Mouse (Mus musculus) G1E (cell line): ENCODE measurements around the gene Srl. TPM values are rescaled to one million over a fixed set of nuclear protein-coding genes. Genes with fewer than 3 reads are reported as not detected.

Source experiments
- ATAC-seq: 2 replicates; pipeline ENCODE4 v1.8.0; 2016; ENCODE audit warnings: mild to moderate bottlenecking; ENCODE audit not compliant: insufficient number of reproducible peaks, poor library complexity, low FRiP score, severe bottlenecking; ENCODE audit errors: extremely low read depth
- DNase-seq: peaks from one replicate; pipeline ENCODE4 v3.0.0; 2012; ENCODE audit warnings: low spot score
- H3K27me3 ChIP-seq: 2 replicates; pipeline ENCODE4 v1.6.1; 2012; ENCODE audit warnings: mild to moderate bottlenecking, low read length, inconsistent platforms; ENCODE audit not compliant: insufficient read depth
- H3K36me3 ChIP-seq: replicated peaks from 2 replicates; pipeline ENCODE3; 2012; ENCODE audit warnings: mild to moderate bottlenecking, inconsistent platforms
- H3K4me1 ChIP-seq: 2 replicates; pipeline ENCODE4 v1.6.1; 2012; ENCODE audit warnings: low read depth, low read length, inconsistent platforms, mixed read lengths; ENCODE audit not compliant: insufficient read depth
- H3K4me3 ChIP-seq: 2 replicates; pipeline ENCODE4 v1.5.1; 2012; ENCODE audit warnings: low read depth, mild to moderate bottlenecking, inconsistent platforms, low read length, moderate library complexity, mixed read lengths
- H3K9me3 ChIP-seq: replicated peaks from 2 replicates; pipeline ENCODE4 v1.6.1; 2012; ENCODE audit warnings: inconsistent platforms
- CTCF ChIP-seq: IDR thresholded peaks from 2 replicates; pipeline ENCODE4 v1.5.1; 2012; ENCODE audit warnings: low read depth, low read length, inconsistent platforms, mixed read lengths
- GATA1 ChIP-seq: IDR thresholded peaks from 2 replicates; pipeline ENCODE4 v1.6.1; 2012; ENCODE audit warnings: borderline replicate concordance, low read length, inconsistent platforms, mixed read lengths
- GATA2 ChIP-seq: IDR thresholded peaks from 2 replicates; pipeline ENCODE4 v1.6.1; 2012; ENCODE audit warnings: low read depth, low read length, inconsistent platforms, borderline replicate concordance
- POLR2AphosphoS5 ChIP-seq: IDR thresholded peaks from 2 replicates; pipeline ENCODE4 v1.6.1; 2012; ENCODE audit warnings: low read depth, low read length, inconsistent platforms; ENCODE audit not compliant: insufficient replicate concordance
- TAL1 ChIP-seq: conservative IDR thresholded peaks from 2 replicates; pipeline ENCODE4 v1.6.1; 2012; ENCODE audit warnings: low read depth, low read length, inconsistent platforms, mixed read lengths
- polyA plus RNA-seq: library from polyadenylated mRNA; stranded (reverse); fragments of >175 nt; gene quantifications from 2 replicates; pipeline ENCODE4 v1.2.3, GENCODE M21; 2012
- total RNA-seq, 2 experiments: library from RNA; stranded (forward) in 1 of 2; stranded (reverse) in 1 of 2; fragments of 200-1000 nt in 1 of 2; fragments of >200 nt in 1 of 2; fragmentation: Nextera tagmentation in 1 of 2; gene quantifications; 2 replicates each; pipeline ENCODE4 v1.2.3; 2014 to 2017

The Srl gene
- total and polyA plus RNA-seq, 3 experiments = 3.5 to 8.6 (median 8.5) TPM

DNA sequence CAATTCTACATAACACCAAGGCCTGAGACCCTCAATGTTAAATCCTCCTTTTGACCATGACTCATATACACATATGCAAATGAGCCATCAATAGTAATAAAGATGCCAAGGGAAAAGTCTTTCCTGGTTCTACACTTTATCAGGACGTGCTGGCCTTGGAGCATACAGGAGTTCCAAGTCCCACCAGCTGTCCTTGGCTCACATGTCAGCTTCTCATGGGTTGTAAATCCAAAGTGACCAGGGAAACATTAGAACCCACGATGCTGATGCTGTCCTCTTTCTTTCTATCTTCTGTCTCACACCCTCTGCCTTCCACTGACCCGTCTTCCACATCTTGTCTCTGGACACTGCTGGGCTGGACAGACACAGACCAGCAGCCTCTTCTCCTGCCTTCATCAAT lies 39.9 kb downstream of the Srl start:
- ATAC-seq = no peak
- DNase-seq = no peak
- TF ChIP-seq POLR2AphosphoS5 (no peak), CTCF (no peak), TAL1 (no peak), GATA1 (no peak), GATA2 (no peak)
- Histone ChIP-seq H3K4me1 (no peaks in the 10 kb centered on the region), H3K27me3 (peaks cover 12% of the 10 kb centered on the region; the same call in 1 of the 2 replicates), H3K36me3 (no peaks in the 10 kb centered on the region), H3K9me3 (no peaks in the 10 kb centered on the region), H3K4me3 (no peak overlapping the region)

DNA sequence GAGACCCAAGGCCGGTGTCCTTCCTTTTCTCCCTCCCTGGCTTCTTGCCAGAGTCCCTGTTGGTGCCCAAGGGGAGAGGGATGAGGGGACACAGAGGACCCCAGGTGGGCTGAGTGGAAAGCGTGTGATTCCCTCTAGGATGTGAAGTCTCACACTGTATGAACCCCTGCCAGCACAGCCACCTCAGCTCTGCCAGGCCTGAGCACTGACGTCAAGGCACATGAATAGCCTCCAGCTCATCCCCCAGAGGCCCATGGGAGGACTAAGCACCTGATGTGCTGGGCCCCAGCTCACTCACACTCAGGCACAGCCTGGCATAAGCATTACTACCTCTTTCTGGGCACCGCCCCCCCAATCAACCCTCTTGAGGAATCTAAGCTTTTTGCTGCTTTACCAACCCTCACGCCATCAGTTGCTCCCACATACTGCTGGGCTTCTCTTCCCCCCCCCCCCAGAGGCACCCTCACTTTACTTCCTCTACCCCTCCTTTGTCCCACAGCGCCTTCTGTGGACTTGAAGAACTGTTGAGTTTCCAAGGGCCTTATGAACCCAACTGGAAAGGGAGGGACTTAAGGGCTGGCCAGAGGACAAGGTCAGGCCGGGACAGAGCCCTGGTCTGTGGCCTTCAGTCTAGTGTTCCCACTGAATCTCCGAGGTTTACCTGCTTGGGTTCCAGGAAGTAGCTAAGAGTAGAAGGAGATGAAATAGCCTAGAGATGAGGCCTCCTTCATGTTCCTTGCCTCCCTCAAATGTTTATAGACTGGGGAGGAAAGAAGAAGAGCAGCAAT lies 40.8 kb downstream of the Srl start:
- Histone ChIP-seq H3K4me3 (no peak overlapping the region), H3K36me3 (no peaks in the 10 kb centered on the region), H3K9me3 (no peaks in the 10 kb centered on the region), H3K27me3 (peaks cover 14% of the 10 kb centered on the region; the same call in 1 of the 2 replicates), H3K4me1 (no peaks in the 10 kb centered on the region)
- DNase-seq (no peak), ATAC-seq (no peak)
- TF ChIP-seq GATA2 = no peak
- no peak for TF ChIP-seq TAL1
- TF ChIP-seq CTCF = no peak
- no peak for TF ChIP-seq POLR2AphosphoS5
- TF ChIP-seq GATA1 = no peak

DNA sequence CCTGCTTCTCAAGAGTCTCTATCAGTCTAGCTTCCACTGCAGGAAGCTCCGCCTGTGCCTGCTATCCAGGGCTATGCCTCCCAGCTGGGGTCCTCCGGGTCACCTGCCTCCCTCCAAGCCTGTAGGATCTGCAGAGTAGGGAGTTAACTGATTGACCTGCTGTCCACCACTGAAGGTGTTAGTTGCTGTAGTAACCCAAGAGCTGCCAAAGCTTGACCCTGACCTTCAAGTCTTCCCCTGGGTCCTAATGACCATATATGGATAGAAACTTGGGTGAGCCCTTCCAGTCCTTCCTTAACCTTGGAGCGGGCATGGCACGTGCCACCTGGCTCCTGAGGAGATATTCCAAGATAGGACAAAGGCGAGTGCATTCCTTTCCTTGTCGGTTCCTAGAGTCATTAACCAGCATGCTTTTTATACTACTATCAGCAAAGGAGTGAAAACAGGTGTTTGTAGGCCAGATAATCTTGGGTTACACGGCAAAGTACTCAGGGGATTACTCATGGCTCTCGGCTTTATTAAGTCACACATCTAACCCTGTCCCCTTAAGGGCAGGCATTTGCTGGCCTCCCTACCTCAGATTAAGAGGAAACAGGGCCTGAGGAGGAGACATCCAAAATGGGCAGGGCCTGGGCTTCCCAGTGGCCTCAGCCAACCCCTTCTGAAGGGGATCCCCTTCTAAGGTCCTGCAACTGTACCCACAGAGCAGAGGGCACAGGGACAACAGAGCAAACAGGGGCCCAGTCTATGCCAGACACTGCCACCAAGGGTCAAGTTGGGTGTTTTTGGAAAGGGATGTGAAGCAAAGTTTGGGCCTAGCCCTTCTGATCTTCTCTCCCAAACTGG lies 43.6 kb downstream of the Srl start:
- no peak for ATAC-seq

DNA sequence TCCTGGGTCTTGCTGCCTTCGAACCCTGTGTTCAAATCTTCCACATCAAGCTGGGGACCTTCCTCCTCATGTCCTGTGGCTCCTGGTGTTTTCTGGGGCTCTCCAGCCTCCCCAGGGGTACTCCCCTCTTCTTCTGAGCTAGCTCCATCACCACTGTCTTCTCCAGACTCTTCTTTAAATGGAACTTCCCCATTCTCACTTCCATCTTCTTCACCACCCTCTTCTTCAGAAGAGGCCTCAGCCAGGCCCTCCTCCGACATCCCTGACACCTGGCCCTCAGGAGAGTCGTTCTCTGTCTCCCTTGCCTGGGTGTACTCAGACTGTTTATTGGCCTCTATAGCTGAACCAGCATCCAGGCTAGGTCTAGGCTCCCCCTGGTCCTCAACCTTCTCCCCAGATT lies 45.1 kb downstream of the Srl start:
- H3K4me3 ChIP-seq = no peak overlapping the region
- no peaks in the 10 kb centered on the region for H3K4me1 ChIP-seq
- ATAC-seq = no peak
- TF ChIP-seq GATA2 (no peak), GATA1 (no peak), POLR2AphosphoS5 (no peak), TAL1 (no peak), CTCF (no peak)
- peaks cover 4% of the 10 kb centered on the region for H3K36me3 ChIP-seq
- no peak for DNase-seq
- no peaks in the 10 kb centered on the region for H3K9me3 ChIP-seq
- H3K27me3 ChIP-seq = peaks cover 20% of the 10 kb centered on the region

More for the DNA sequence above, 43.6 kb downstream of the Srl start:
- TF ChIP-seq TAL1 (no peak), CTCF (no peak), POLR2AphosphoS5 (no peak), GATA1 (no peak), GATA2 (no peak)
- Histone ChIP-seq H3K36me3 (no peaks in the 10 kb centered on the region), H3K4me1 (no peaks in the 10 kb centered on the region), H3K4me3 (no peak overlapping the region), H3K9me3 (no peaks in the 10 kb centered on the region), H3K27me3 (peaks cover 17% of the 10 kb centered on the region)
- DNase-seq = no peak

DNA sequence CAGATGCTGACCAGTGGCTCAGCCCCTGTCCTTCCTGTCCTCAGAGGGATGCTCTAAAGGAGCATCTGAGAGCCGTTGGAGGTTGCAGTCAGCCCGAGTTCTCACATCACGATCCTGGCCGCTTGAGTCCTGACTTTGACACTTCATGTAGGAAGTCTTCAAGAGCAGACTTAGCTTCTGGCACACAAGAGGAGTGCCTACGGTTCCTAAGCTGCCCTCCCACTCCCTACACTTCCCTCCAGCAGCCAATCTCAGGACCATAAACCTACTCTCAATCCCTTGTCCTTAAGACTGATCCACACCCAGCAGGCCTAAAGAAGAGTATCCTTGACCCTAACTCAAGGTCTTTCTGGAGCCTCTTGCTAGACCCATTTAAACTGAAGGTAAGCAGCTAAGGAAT lies 45.8 kb downstream of the Srl start:
- H3K36me3 ChIP-seq = peaks cover 4% of the 10 kb centered on the region
- ATAC-seq = no peak
- H3K9me3 ChIP-seq = no peaks in the 10 kb centered on the region
- no peak for DNase-seq
- no peak overlapping the region for H3K4me3 ChIP-seq
- TF ChIP-seq TAL1 (no peak), POLR2AphosphoS5 (no peak), GATA2 (no peak), GATA1 (no peak), CTCF (no peak)
- no peaks in the 10 kb centered on the region for H3K4me1 ChIP-seq
- H3K27me3 ChIP-seq = peaks cover 20% of the 10 kb centered on the region
